In the genomic region with DNA sequence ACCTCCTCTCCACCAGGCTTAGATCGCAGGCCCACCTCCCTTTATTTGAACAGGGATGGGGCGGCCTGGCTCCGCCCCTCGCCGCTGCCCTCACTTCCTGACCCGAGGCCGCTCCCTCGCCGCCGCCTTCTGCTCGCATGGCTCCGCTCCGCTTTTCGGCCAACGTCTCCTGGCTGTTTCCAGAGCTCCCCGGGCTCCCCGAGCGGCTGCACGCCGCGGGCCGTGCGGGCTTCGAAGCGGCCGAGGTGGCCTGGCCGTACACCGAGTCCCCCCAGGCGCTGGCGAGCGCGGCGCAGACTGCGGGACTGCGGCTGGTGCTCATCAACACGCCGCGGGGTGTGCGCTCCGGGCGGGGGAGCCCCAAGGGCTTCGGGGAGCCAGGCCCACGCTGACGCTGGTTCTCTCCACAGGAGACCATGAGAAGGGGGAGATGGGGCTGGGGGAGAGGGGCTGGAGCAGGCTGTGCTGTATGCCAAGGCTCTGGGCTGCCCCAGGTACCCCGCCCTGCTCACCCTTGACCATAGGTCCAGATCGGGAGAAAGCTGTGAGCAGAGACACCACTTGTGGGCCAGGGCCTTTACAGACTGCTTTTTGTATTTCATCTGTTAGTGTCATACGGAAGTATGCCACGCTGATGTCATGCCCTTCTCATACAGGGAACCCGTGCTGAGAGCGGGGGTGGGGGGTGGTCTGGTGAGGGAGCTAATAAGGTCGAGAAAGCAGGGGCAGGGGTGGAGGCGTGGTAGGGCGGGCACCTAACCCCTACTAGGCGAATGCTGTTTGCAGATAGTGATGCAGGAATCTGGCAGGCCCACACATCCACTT, we compare ENCODE assay signal across 8 mouse cellular contexts. TPM values are rescaled to one million over a fixed set of nuclear protein-coding genes. Genes with fewer than 3 reads are reported as not detected.
A peak's percentile ranks its signal among the peaks of the same experiment; 100 is the strongest.
DNase-seq lines count a peak whose midpoint lies in the region; ATAC-seq and TF ChIP-seq lines count a peak whose summit lies in the region.

No protein-coding gene starts in this region.

- H3K4me3 ChIP-seq in gastrocnemius, adult 2 months: peak overlapping the region; percentile 92
- H3K4me3 ChIP-seq in hindbrain, embryonic 15.5 days: peak overlapping the region; percentile 53

- ATAC-seq in hindbrain, embryonic 15.5 days (ENCODE audit: low FRiP score, low read depth): peak; percentile 89
- ATAC-seq in megakaryocyte, adult 5-6 weeks (ENCODE audit: poor library complexity, severe bottlenecking): peak; percentile 91

- peak overlapping the region; percentile 94 for H3K4me2 ChIP-seq in hindbrain, embryonic 15.5 days

- DNase-seq in adipocyte (ENCODE audit: low spot score): peak; percentile 67
- peak; percentile 76 to 79 for DNase-seq in cerebellum, postnatal 36 days
- DNase-seq in gastrocnemius, adult 2 months: peak; percentile 81
- DNase-seq in left cerebral cortex, postnatal 10 days (ENCODE audit: extremely low spot score in 1 of 2, low spot score in 2 of 2): peak; percentile 23 to 81
- DNase-seq in right cerebral cortex, adult 18-20 months: peak; percentile 58
- peak; percentile 75 for DNase-seq in urinary bladder, postnatal 14 days (ENCODE audit: low spot score)

- intact Hi-C loops in gastrocnemius, adult 2 months (cut with DNase I): no loop called here
- intact Hi-C loops in left cerebral cortex, postnatal 10 days (cut with DNase I): no loop called here

- H3K36me3 ChIP-seq in hindbrain, embryonic 15.5 days: peaks cover 25% of the 10 kb centered on the region

- H3K4me1 ChIP-seq in hindbrain, embryonic 15.5 days (replicated peaks): peaks cover 17% of the 10 kb centered on the region

- TF ChIP-seq CTCF in gastrocnemius, adult 2 months (IDR thresholded peaks at IDR 0.05): no peak

- no peaks in the 10 kb centered on the region for H3K27me3 ChIP-seq in hindbrain, embryonic 15.5 days

- no peaks in the 10 kb centered on the region for H3K9me3 ChIP-seq in hindbrain, embryonic 15.5 days

- under 1% methylated on average over 54 of the region's 54 CpGs for WGBS in hindbrain, embryonic 15.5 days

- H3K27ac ChIP-seq in gastrocnemius, adult 2 months: peak overlapping the region; percentile 87
- H3K27ac ChIP-seq in hindbrain, embryonic 15.5 days (replicated peaks): peak overlapping the region; percentile 90

- peak overlapping the region; percentile 76 for H3K9ac ChIP-seq in hindbrain, embryonic 15.5 days

RNA-seq across cellular contexts. Expression of a gene that starts 49.0 kb away (rescaled TPM):
- total RNA-seq in gastrocnemius, adult 2 months (2021): 1 to 10 TPM; 6.0 to 9.0 TPM
- 8.7 and 9.0 TPM in 2 replicates for polyA plus RNA-seq in hindbrain, embryonic 15.5 days (2015; fragmentation: Nextera tagmentation; extraction: Ambion mirVana)
- total RNA-seq in left cerebral cortex, postnatal 10 days (2021): 10 to 100 TPM; 36.1 to 36.6 TPM
- 11.2 and 13.6 TPM in 2 replicates for total RNA-seq in megakaryocyte, adult 5-6 weeks (2015)
- 4.1 and 5.5 TPM in 2 replicates for total RNA-seq in megakaryocyte, adult 5-6 weeks (2017)

RNA-seq across cellular contexts. Expression of a gene that starts 49.0 kb away (rescaled TPM):
- 10 to 100 TPM; 36.5 to 37.9 TPM for total RNA-seq in gastrocnemius, adult 2 months (2021)
- polyA plus RNA-seq in hindbrain, embryonic 15.5 days (2015; fragmentation: Nextera tagmentation; extraction: Ambion mirVana): 95.1 and 105 TPM in 2 replicates
- 10 to 100 TPM; 67.9 to 72.2 TPM for total RNA-seq in left cerebral cortex, postnatal 10 days (2021)
- total RNA-seq in megakaryocyte, adult 5-6 weeks (2015): 76.9 and 102 TPM in 2 replicates
- 82.0 and 106 TPM in 2 replicates for total RNA-seq in megakaryocyte, adult 5-6 weeks (2017)

Comparison
In these comparisons a context has a peak if more than half of its experiments do, and no peak if none do; other contexts are left out.
1. Peak in every context shown above with its lines: DNase-seq, ATAC-seq, H3K4me3 ChIP-seq and H3K27ac ChIP-seq.